Mouse (Mus musculus) hindbrain, embryonic 12.5 days (tissue): ENCODE data around the gene Hira. TPM values are rescaled to one million over a fixed set of nuclear protein-coding genes. Genes with fewer than 3 reads are reported as not detected.
"Not testable (repeated sequence)": the region's sequence is repeated elsewhere in the genome, so short reads cannot be mapped to it uniquely, and the experiment has no call there.

Experiments used
- ATAC-seq: fragments of 200-750 bp; cut with Nextera tagmentation; 2 replicates; pipeline ENCODE4 v1.8.0; 2017; ENCODE audit warnings: moderate TSS enrichment; ENCODE audit not compliant: low FRiP score
- H3K27ac ChIP-seq: fragments of 300-500 bp; sonication (generic); 2 replicates; pipeline ENCODE4 v1.5.1; 2016; ENCODE audit warnings: mild to moderate bottlenecking
- H3K27me3 ChIP-seq: fragments of 300-500 bp; sonication (generic); 2 replicates; pipeline ENCODE4 v1.6.1; 2016; ENCODE audit warnings: mild to moderate bottlenecking
- H3K36me3 ChIP-seq: fragments of 300-500 bp; sonication (generic); 2 replicates; pipeline ENCODE4 v1.6.1; 2016; ENCODE audit warnings: mild to moderate bottlenecking
- H3K4me1 ChIP-seq: fragments of 300-500 bp; sonication (generic); 2 replicates; pipeline ENCODE4 v1.6.1; 2016
- H3K4me2 ChIP-seq: fragments of 300-500 bp; sonication (generic); replicated peaks from 2 replicates; pipeline ENCODE4 v1.6.1; 2016; ENCODE audit warnings: mild to moderate bottlenecking
- H3K4me3 ChIP-seq: fragments of 300-500 bp; sonication (generic); 2 replicates; pipeline ENCODE4 v1.5.1; 2016; ENCODE audit warnings: mild to moderate bottlenecking
- H3K9ac ChIP-seq: fragments of 300-500 bp; sonication (generic); 2 replicates; pipeline ENCODE4 v1.6.1; 2016; ENCODE audit warnings: mild to moderate bottlenecking, moderate library complexity
- H3K9me3 ChIP-seq: fragments of 300-500 bp; sonication (generic); replicated peaks from 2 replicates; pipeline ENCODE4 v1.6.1; 2016; ENCODE audit warnings: mild to moderate bottlenecking
- WGBS: fragments of 180-500 bp; shearing (Covaris S2); methylation state at CpG from one replicate; pipeline ENCODE4 v1.1.7; 2016; 5-methylcytosine and 5-hydroxymethylcytosine counted together
- polyA plus RNA-seq: library from polyadenylated mRNA; unstranded; fragments of >200 nt; fragmentation: Nextera tagmentation; extraction: Ambion mirVana; gene quantifications from 2 replicates; pipeline ENCODE4 v1.2.1, GENCODE M21; 2016

Gene Hira
- polyA plus RNA-seq, 1 experiment from 2014 or later: 24.2 TPM

DNA sequence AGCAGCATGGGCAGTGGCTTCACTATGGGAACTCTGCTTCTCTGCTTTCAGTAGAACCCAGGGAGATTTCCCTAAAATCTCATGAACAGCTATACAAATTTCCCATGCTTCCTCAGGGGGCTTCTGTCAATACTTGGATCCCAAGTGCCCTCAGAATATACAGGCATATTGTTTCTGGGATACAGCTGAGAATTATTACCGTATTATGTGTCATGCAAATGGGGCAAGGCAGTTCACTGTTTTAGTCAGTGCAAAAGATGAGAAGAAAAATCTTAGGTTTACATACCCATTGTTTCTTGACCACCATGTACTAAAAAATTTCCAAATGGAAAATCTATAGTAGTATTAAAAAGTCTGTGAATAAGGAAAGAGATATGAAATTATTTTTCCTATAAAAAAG is 126.9 kb downstream of the Hira start:
- no peak for ATAC-seq
- Histone ChIP-seq H3K4me2 (no peak overlapping the region), H3K9me3 (no peaks in the 10 kb centered on the region), H3K36me3 (no peaks in the 10 kb centered on the region), H3K27ac (no peak overlapping the region), H3K4me1 (no peaks in the 10 kb centered on the region), H3K9ac (no peak overlapping the region), H3K4me3 (no peak overlapping the region), H3K27me3 (no peaks in the 10 kb centered on the region)
- WGBS: 78% methylated on average over 1 of the region's 1 CpGs

DNA sequence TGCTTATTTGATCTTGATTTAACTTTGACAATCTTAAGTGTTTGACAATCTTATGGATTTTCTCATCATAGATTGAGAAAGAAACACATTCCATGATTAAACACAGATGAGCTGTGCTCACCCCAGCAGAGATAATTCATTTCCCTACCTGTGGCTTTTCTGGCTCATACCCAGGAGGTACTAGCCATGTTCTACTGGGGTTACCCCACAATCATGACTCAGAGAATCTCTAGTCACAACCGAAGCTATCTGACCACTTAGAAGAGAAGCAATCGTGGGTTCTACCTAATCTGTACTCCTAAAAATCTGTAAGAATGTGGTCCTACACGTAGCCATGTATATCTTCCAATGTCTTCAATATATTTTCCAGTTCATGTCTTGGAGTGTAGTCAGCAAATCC is 128.5 kb downstream of the Hira start:
- no peak overlapping the region for H3K27ac ChIP-seq
- ATAC-seq: no peak
- no peaks in the 10 kb centered on the region for H3K27me3 ChIP-seq
- no peak overlapping the region for H3K4me3 ChIP-seq
- no peak overlapping the region for H3K4me2 ChIP-seq
- H3K4me1 ChIP-seq: no peaks in the 10 kb centered on the region
- H3K9ac ChIP-seq: no peak overlapping the region
- H3K9me3 ChIP-seq: no peaks in the 10 kb centered on the region
- 81% methylated on average over 3 of the region's 3 CpGs for WGBS
- no peaks in the 10 kb centered on the region for H3K36me3 ChIP-seq

DNA sequence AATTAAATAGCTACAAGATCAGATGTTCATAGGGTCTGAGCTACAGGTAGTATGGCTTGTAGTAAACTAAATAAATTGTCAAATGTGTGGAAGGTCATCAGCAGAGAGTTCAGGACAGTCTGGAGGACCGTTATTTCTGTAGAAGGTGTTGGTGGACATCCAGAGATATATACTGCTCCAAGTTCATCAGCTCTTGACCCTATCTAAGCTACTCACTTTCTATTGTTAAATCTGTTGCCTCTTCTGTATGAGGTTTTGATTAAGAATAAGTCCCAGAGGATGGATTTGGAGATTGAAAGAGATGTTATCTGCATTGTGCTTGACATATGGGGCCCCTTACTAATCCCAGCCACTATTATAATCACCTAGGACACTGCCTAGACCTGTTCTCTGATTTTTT is 129.9 kb downstream of the Hira start:
- Histone ChIP-seq H3K4me3 (no peak overlapping the region), H3K36me3 (no peaks in the 10 kb centered on the region), H3K9ac (no peak overlapping the region), H3K9me3 (no peaks in the 10 kb centered on the region), H3K4me1 (no peaks in the 10 kb centered on the region), H3K27me3 (no peaks in the 10 kb centered on the region), H3K27ac (no peak overlapping the region), H3K4me2 (no peak overlapping the region)
- ATAC-seq: no peak
- WGBS: 85% methylated on average over 1 of the region's 1 CpGs

DNA sequence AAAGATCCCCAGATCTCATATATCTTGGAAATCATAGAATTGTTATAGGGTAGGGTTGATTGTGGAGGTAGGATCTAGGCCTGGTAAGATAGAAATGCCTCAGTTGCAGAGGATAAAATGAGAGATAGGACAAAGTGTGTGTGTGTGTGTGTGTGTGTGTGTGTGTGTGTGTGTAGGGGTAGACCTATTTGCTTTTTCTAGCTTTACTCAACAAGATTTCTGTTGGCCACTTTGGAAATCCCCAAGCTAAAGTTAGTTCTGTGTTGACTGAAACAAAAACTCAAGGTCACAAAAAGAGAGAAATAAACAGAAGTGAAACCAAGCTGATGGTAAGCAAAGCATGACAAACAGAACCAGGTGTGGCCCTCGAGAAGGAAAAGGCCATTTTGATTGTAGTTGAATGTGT is 130.4 kb downstream of the Hira start:
- H3K4me2 ChIP-seq, H3K27me3 ChIP-seq, H3K9ac ChIP-seq, H3K9me3 ChIP-seq, H3K4me1 ChIP-seq, H3K36me3 ChIP-seq, ATAC-seq, H3K4me3 ChIP-seq, H3K27ac ChIP-seq: not testable (repeated sequence)
- 66% methylated on average over 1 of the region's 1 CpGs for WGBS

DNA sequence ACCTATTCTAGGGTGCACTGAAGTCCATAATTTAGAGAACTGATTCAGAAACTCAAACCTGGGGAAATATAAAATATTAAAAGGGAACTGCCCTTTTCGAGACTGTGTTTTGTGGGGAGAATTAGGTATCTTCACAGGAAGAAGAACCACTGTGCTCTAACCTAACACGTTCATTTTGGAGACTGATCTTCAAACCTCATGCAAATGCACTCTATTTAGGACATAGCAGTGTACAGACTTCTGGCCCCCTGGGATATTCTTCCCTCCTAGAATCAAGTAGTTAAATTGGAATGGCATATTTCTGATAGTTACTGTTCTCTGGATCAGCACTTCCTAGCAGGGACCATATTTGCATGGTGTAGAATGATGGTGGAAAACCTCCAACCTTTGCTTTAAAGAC is 133.9 kb downstream of the Hira start:
- Histone ChIP-seq H3K36me3 (no peaks in the 10 kb centered on the region), H3K4me3 (no peak overlapping the region), H3K27me3 (no peaks in the 10 kb centered on the region), H3K27ac (no peak overlapping the region), H3K4me1 (no peaks in the 10 kb centered on the region), H3K4me2 (no peak overlapping the region), H3K9ac (no peak overlapping the region), H3K9me3 (no peaks in the 10 kb centered on the region)
- no peak for ATAC-seq
- 78% methylated on average over 2 of the region's 2 CpGs for WGBS

DNA sequence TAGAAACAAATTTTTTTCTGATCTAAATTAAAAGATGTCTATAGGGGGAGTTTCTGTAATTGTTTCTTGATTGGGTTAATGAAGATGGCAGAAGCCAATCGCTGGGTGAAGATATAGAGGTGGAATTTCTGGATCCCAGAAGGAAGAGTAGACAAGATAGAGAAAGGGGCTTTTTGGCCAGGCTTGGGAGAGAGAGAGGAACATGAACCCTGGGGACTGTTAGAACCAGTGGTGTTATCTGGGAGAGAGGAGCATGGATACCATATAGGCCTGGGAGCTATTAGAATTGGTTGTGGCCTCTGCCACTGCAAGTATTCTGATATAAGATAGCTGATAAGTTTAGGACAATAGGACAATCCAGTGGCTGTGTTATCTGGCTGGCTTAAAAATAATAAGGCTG is 136.7 kb downstream of the Hira start:
- H3K27me3 ChIP-seq: no peaks in the 10 kb centered on the region
- 88% methylated on average over 1 of the region's 1 CpGs for WGBS
- H3K4me3 ChIP-seq: no peak overlapping the region
- no peaks in the 10 kb centered on the region for H3K36me3 ChIP-seq
- H3K4me2 ChIP-seq: no peak overlapping the region
- H3K9ac ChIP-seq: no peak overlapping the region
- ATAC-seq: no peak
- no peaks in the 10 kb centered on the region for H3K9me3 ChIP-seq
- H3K4me1 ChIP-seq: no peaks in the 10 kb centered on the region
- no peak overlapping the region for H3K27ac ChIP-seq

DNA sequence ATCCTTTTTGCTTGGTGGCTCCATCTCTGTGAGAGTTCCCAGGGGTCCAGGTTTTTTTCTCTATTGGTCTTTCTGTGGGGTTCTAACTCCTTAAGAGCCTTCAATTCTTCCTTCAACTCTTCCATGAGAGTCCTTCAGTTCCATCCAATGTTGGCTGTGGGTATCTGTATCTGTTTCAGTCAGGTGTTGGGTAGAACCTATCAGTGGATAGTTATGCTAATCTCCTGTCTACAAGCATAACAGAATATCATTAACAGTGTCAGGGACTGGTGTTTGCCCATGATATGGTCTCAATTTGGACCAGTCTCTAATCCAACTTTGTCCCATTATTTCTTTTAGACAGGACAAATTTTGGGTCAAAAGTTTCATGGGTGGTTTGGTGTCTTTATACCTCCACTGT is 137.8 kb downstream of the Hira start:
- no peaks in the 10 kb centered on the region for H3K27me3 ChIP-seq
- H3K9ac ChIP-seq: no peak overlapping the region
- ATAC-seq: no peak
- H3K4me2 ChIP-seq: no peak overlapping the region
- no peaks in the 10 kb centered on the region for H3K36me3 ChIP-seq
- H3K4me3 ChIP-seq: no peak overlapping the region
- no peak overlapping the region for H3K27ac ChIP-seq
- H3K4me1 ChIP-seq: no peaks in the 10 kb centered on the region
- no peaks in the 10 kb centered on the region for H3K9me3 ChIP-seq

Other genes with a start within 250 kb of the Hira start
- 98.7 and 105 TPM in 2 replicates for gene Sept5, start 247.1 kb upstream of the Hira start, polyA plus RNA-seq
- gene Cldn5, start 100.2 kb upstream of the Hira start, polyA plus RNA-seq: 30.0 and 35.1 TPM in 2 replicates
- gene Ufd1, start 65.3 kb upstream of the Hira start, polyA plus RNA-seq: 96.5 and 115 TPM in 2 replicates
- 27.3 and 28.1 TPM in 2 replicates for gene Cdc45, start 65.0 kb upstream of the Hira start, polyA plus RNA-seq
- 28.4 and 32.7 TPM in 2 replicates for gene 2510002D24Rik, start 40.5 kb upstream of the Hira start, polyA plus RNA-seq
- not detected in 2 replicates for gene Gm28539, start 40.5 kb upstream of the Hira start, polyA plus RNA-seq
- 70.3 and 76.8 TPM in 2 replicates for gene Mrpl40, start 175 bp upstream of the Hira start, polyA plus RNA-seq